Mouse (Mus musculus) heart, postnatal 0 days (tissue): ENCODE data around the gene Galnt6.

ENCODE experiments used
- CTCF ChIP-seq: IDR thresholded peaks from 2 replicates; pipeline ENCODE4 v1.5.1; 2016; ENCODE audit warnings: antibody characterized with exemption, control low read depth, low read depth
- EP300 ChIP-seq: IDR thresholded peaks from 2 replicates; pipeline ENCODE4 v1.6.1; 2016; ENCODE audit warnings: antibody characterized with exemption, low read depth

DNA sequence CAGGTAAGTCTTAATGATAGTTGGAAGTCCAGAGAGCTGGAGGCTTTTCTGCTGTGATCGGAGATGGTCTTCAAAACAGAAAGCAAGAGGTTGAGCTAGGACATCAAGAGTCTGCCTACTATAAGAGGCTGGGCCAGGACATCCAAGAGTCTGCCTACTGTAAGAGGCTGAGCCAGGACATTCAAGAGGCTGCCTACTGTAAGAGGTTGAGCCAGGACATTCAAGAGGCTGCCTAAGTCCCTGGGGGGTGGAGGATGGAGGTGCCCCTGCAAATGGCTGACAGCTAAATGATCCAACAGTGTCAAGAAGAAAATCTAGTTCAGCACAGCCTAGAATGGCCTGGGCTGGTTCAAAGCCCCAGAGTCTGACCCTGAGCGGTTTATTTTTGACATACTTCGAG, 19.4 kb upstream of the Galnt6 start:
- TF ChIP-seq CTCF (no peak), EP300 (no peak)
